Mouse (Mus musculus) embryonic fibroblast, embryonic 13.5 days (primary cell): Measurements from ENCODE around the gene Frs2. TPM values are rescaled to one million over a fixed set of nuclear protein-coding genes. Genes with fewer than 3 reads are reported as not detected.
A peak's percentile ranks its signal among the peaks of the same experiment; 100 is the strongest.
"Not testable (repeated sequence)": the region's sequence is repeated elsewhere in the genome, so short reads cannot be mapped to it uniquely, and the experiment has no call there.

Experiments used
- H3K27ac ChIP-seq: 2 replicates; pipeline ENCODE4 v1.5.1; 2012; ENCODE audit warnings: low read length, control low read depth, inconsistent platforms; ENCODE audit not compliant: insufficient read depth
- H3K4me1 ChIP-seq: 2 replicates; pipeline ENCODE4 v1.6.1; 2011; ENCODE audit warnings: low read length; ENCODE audit not compliant: control insufficient read depth, insufficient read depth
- H3K4me3 ChIP-seq: 2 replicates; pipeline ENCODE4 v1.5.1; 2011; ENCODE audit warnings: mild to moderate bottlenecking, control low read depth, low read length; ENCODE audit not compliant: insufficient read depth
- CTCF ChIP-seq: IDR thresholded peaks from 2 replicates; pipeline ENCODE4 v1.5.1; 2011; ENCODE audit warnings: mild to moderate bottlenecking, control low read depth, low read length, moderate library complexity, borderline replicate concordance; ENCODE audit not compliant: insufficient read depth
- POLR2A ChIP-seq: IDR thresholded peaks from 2 replicates; pipeline ENCODE4 v1.6.1; 2011; ENCODE audit warnings: low read depth, mild to moderate bottlenecking, control low read depth, low read length, moderate library complexity
- polyA plus RNA-seq: library from polyadenylated mRNA; stranded (reverse); fragments of >200 nt; gene quantifications from 2 replicates; pipeline ENCODE4 v1.2.4, GENCODE M21; 2011; ENCODE audit warnings: low read depth; ENCODE audit not compliant: missing spikeins, insufficient read length

Gene Frs2
- polyA plus RNA-seq, 1 experiment, result 54.8 TPM

GRCm38 (mm10) chr10:117055668-117056067 is 92.7 kb downstream of the Frs2 start:
- peaks cover 3% of the 10 kb centered on the region for H3K4me1 ChIP-seq
- H3K27ac ChIP-seq, result no peak overlapping the region
- H3K4me3 ChIP-seq, result no peak overlapping the region
- TF ChIP-seq POLR2A (no peak), CTCF (no peak)

GRCm38 (mm10) chr10:117049961-117050597 is 98.3 kb downstream of the Frs2 start:
- no peak for TF ChIP-seq CTCF
- TF ChIP-seq POLR2A, result no peak
- Histone ChIP-seq H3K4me3 (no peak overlapping the region), H3K4me1 (peaks cover 3% of the 10 kb centered on the region; the same call in 1 of the 2 replicates), H3K27ac (no peak overlapping the region)

GRCm38 (mm10) chr10:117049253-117049652 is 99.1 kb downstream of the Frs2 start:
- H3K4me1 ChIP-seq, result peaks cover 3% of the 10 kb centered on the region; the same call in 1 of the 2 replicates
- H3K4me3 ChIP-seq, result no peak overlapping the region
- no peak for TF ChIP-seq CTCF
- no peak for TF ChIP-seq POLR2A
- H3K27ac ChIP-seq, result no peak overlapping the region

- Histone ChIP-seq H3K4me3 (no peak within 1 kb of the TSS), H3K4me1 (peaks cover 3% of the 10 kb centered on the region; the same call in 1 of the 2 replicates), H3K27ac (no peak within 1 kb of the TSS)
- TF ChIP-seq CTCF, result no peak
- TF ChIP-seq POLR2A, result no peak
Observed at GRCm38 (mm10) chr10:117045175-117046056, 102.9 kb downstream of the Frs2 start, which contains the start of gene Lrrc10. Gene Lrrc10 (plus strand): TSS chr10:117045341.

GRCm38 (mm10) chr10:117043497-117044166 is 104.7 kb downstream of the Frs2 start:
- H3K4me3 ChIP-seq, result not testable (repeated sequence)

GRCm38 (mm10) chr10:117042295-117042694 is 106.0 kb downstream of the Frs2 start:
- no peak overlapping the region for H3K27ac ChIP-seq
- TF ChIP-seq POLR2A (no peak), CTCF (no peak)
- no peaks in the 10 kb centered on the region for H3K4me1 ChIP-seq
- no peak overlapping the region for H3K4me3 ChIP-seq

More at GRCm38 (mm10) chr10:117043497-117044166, 104.7 kb downstream of the Frs2 start:
- not testable (repeated sequence) for H3K4me1 ChIP-seq, H3K27ac ChIP-seq

GRCm38 (mm10) chr10:117040355-117040754 is 108.0 kb downstream of the Frs2 start:
- H3K4me1 ChIP-seq, result no peaks in the 10 kb centered on the region
- no peak for TF ChIP-seq CTCF
- no peak for TF ChIP-seq POLR2A
- no peak overlapping the region for H3K4me3 ChIP-seq
- no peak overlapping the region for H3K27ac ChIP-seq

- Histone ChIP-seq H3K4me3 (no peak overlapping the region), H3K4me1 (no peaks in the 10 kb centered on the region), H3K27ac (no peak overlapping the region)
- no peak for TF ChIP-seq POLR2A
- TF ChIP-seq CTCF, result peak; percentile 59
Observed at GRCm38 (mm10) chr10:117033785-117034184, 114.5 kb downstream of the Frs2 start.

GRCm38 (mm10) chr10:117031160-117031559 is 117.2 kb downstream of the Frs2 start:
- no peak overlapping the region for H3K27ac ChIP-seq
- no peak overlapping the region for H3K4me3 ChIP-seq
- TF ChIP-seq POLR2A, result no peak
- TF ChIP-seq CTCF, result no peak
- H3K4me1 ChIP-seq, result no peaks in the 10 kb centered on the region

GRCm38 (mm10) chr10:117026176-117026575 is 122.2 kb downstream of the Frs2 start:
- TF ChIP-seq CTCF (no peak), POLR2A (no peak)
- Histone ChIP-seq H3K4me1 (peaks cover 8% of the 10 kb centered on the region), H3K27ac (no peak overlapping the region), H3K4me3 (no peak overlapping the region)

- H3K4me3 ChIP-seq, H3K27ac ChIP-seq: not testable (repeated sequence)
- H3K4me1 ChIP-seq, result peaks cover 11% of the 10 kb centered on the region
Observed at GRCm38 (mm10) chr10:117025776-117026175, 122.6 kb downstream of the Frs2 start.
